Mouse (Mus musculus) kidney, adult 2 months (tissue): ENCODE data around the gene Myh6.

Experiments
- CTCF ChIP-seq: fragments of 200-500 bp; conservative IDR thresholded peaks from 2 replicates; pipeline ENCODE4 v1.5.1; 2011; ENCODE audit warnings: low read depth, mild to moderate bottlenecking, control low read depth, low read length, moderate library complexity, mixed read lengths; ENCODE audit not compliant: insufficient read depth, insufficient read length
- POLR2A ChIP-seq: fragments of 200-500 bp; IDR thresholded peaks from one replicate; pipeline ENCODE4 v1.6.1; 2011; ENCODE audit warnings: low read depth, low read length, control low read depth

- no peak for TF ChIP-seq POLR2A
- TF ChIP-seq CTCF, result no peak
Observed at GRCm38 (mm10) chr14:54989886-54990441, 23.2 kb upstream of the Myh6 start.
